Mouse (Mus musculus) lung, postnatal 25 days (tissue): ENCODE measurements around the gene Dop1a.
A peak's percentile ranks its signal among the peaks of the same experiment; 100 is the strongest.

ENCODE experiments used
- DNase-seq: peaks from one replicate; pipeline ENCODE4 v3.0.0; 2022; ENCODE audit warnings: low spot score

Dop1a gene

DNA sequence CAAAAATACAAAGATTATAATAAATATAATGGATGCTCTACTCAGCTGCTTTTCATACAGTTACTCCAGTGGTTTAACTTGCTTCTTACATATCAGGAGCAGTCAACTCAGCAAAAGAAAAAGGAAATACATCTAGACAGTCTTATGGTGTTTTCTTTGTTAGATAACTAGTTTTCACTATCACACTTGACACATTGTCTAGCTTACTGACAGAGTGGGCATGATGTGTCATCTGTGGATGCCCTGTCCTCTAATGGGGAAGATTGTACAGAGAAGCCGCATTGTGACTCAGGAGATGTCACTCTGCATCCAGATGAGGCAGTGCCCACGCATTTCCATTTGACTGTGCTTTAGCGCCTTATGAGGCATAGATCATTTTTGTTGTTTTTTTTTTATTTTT is 32.1 kb downstream of the Dop1a start:
- no peak for DNase-seq

DNA sequence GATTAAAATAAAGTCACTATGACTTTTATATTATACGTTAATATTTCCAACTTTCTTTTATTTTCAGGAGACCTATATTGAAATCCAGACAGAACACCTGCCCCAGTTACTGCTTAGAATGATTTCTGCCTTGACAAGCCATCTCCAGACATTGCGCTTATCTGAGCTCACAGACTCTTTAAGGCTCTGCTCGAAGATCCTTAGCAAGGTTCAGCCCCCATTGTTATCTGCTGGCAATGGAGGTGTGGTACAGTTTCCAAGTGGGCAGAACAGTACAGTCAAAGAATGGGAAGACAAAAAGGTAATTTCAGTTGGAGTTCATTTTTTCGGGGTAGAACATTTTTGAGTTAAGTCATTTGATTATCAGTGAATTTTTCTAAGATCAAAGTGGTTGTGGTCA is 40.5 kb downstream of the Dop1a start:
- DNase-seq, result no peak

DNA sequence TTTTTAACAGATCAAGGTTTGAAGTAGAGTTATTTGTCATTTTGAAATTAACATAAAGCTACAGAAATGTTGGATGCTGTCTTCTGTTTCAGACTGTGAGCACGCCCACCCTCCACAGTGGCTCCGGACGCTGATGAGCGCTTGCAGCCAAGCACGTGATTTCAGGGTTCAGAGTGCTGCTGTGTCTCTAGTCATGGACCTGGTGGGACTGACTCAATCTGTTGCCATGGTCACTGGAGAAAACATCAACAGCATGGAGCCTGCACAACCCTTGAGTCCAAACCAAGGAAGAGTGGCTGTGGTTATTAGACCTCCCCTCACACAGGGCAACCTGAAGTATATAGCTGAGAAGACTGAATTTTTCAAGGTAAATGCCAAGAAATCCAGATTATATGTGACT is 46.8 kb downstream of the Dop1a start:
- no peak for DNase-seq

DNA sequence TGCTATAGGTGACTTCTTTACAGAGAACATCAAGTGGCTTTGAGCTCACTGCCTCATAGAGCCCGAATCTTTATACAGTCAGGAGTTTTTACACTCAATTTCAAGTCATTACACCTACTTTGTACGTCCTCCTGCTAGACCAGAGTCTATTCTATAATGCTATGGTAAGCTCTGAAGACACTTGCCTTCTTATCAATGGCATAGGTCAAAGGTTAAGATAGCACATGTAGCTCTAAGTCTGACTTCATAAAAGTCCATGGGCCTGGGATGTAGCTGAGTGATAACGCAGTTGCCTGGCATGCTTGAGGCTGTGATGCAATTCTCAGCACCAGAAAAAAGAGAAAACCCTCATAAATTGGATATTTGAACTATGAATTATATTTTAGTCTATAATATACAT is 47.4 kb downstream of the Dop1a start:
- no peak for DNase-seq

DNA sequence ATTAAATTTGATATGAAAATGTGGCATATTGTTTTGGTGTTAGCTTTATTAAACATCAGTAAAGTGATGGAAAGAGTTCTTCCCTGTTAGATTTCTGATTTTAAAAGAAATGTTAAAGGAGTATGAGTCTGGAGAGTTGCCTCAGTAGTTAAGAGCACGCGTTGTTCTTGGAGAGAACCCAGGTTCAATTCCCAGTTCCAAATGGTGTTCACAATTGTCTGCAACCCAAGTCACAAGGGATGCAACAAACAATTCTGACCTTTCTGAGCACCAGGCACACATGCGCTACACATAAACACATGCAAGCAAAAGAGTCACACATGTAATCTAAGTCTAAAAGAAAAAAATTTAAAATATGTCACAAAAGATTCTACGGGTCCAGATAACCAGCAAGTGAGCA is 47.8 kb downstream of the Dop1a start:
- no peak for DNase-seq

DNA sequence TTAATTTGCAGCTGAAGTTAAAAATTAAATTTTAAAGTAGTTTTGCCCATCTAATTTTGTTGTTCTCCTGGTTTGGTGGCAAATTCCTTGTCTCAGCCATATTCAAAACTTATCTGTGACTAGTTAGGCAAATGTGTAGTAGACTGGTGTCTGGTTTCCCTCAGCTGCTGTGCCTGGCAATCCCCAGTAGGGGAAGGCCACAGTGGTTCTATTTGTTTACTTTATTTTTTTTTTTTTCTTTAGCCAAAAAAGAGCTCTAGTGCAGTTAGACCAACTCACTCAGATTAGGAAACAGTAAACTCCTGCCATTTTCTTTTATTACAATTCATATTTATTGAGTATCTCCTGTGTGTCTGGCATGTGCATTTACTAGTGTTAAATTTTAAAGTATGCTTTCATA is 55.4 kb downstream of the Dop1a start:
- DNase-seq, result no peak

DNA sequence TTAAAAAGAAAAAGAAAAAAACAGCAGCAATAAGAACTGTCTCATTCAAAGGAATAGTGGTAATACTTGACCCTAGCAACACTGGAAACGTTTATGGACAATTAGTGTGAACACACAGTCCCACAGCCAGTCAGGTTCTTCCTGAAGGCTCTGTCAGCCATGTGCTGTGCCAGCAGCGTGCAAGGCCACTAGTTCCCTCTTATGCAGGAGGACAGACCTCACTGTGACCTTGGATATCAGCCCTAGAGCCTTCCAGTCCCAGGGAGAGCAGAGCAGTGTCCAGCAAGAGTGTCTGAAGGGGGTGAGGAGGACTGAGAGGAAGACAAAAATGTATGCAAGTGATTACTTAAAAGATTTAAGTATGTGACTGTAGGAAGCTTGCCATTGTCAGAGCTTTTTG is 58.6 kb downstream of the Dop1a start:
- no peak for DNase-seq

DNA sequence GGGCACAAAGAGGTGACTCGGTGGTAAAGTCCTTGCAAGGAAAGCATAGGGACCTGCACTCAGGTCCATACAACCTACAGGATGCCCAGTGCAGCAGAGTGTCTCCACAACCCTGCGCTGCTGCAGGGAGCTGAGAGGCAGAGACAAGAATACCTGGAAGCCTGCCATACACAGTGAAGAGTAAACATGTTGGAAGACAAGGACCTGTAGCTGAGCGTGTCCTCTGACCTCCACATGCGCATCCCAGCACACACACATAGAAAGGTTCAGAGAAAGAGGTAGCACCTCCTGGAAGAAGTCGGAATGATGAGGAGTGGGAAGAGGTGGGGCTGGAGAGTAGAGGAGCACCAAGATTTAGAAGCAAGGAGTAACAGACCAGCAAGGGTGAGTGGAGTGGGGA is 67.1 kb downstream of the Dop1a start:
- DNase-seq, result no peak

DNA sequence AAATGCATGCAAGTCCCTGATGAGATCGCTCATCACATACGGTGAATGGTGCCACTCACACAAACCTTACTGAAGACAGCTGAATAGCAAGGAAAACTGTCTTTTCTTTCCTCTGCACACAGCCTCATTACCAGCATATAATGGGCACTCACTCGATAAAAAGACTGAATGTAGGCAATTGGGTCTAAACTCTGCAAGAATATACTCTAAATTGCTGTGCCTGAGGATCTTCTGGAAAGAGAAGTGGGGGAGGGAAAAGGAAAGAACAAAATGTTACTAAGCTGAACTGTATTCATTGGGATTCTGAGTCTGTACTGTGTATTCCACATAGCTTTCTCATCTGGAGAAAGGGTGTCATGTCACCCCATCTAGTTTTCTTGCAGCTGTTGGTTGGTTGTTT is 76.5 kb downstream of the Dop1a start:
- DNase-seq, result no peak

DNA sequence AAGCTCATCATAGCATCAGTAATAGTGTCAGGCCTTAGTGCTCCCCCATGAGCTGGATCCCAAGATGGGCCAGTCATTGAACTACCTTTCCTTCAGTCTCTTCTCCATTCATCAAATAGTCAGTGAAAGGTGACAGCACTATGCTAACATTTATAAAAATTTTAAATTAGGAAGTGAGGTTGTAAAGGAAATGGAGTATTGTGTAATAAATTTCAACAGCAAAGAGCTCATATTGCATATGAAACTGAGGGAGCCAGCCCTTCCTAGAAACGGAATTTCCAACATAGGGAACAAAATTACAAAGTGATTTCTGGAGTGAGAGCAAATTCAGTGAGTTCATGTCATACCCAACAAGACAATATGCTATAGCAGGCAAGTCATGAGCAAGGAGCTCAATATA is 77.6 kb downstream of the Dop1a start:
- DNase-seq, result no peak

DNA sequence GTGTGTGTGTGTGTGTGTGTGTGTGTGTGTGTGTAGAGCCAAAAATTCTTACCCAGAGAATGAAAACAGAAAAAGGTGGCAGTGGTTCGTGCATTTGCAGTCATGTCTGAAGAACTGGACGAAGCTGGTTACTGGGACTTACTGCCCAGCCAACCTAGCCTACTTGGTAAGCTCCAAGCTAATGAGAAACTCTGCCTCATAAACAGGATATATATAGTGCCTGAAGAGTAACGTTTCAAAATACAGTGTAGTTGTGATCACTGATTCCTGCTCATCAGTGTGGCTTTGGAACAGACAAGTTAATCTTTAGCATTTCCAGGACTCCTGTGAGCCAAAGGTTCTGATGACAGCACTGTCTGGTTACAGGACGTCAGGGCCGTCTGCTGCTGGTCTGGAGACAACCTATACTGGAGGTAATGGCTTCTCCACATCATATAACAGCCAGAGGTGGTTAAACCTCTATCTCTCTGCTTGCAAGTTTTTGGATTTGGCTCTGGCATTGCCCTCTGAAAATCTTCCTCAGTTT is 82.7 kb downstream of the Dop1a start:
- no peak for DNase-seq

DNA sequence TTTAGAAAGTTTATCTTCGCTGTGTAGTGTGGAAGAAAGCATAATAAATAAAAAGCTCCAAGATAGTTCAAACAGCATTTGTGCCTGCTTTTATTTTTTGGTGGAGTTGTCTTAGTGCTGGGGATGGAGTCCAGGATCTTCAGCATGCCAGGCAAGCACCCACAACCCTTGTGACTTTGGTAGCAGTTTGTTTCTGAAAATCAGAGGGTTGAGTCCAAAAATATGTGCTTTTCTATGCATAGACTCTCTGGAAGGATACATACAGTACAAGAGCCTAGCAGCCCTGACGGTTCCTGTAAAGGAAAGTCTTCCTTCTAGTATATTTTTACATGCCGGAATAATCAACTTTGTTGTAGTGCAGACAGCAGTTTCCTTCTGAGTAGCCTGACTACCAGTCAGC is 83.8 kb downstream of the Dop1a start:
- DNase-seq, result no peak

DNA sequence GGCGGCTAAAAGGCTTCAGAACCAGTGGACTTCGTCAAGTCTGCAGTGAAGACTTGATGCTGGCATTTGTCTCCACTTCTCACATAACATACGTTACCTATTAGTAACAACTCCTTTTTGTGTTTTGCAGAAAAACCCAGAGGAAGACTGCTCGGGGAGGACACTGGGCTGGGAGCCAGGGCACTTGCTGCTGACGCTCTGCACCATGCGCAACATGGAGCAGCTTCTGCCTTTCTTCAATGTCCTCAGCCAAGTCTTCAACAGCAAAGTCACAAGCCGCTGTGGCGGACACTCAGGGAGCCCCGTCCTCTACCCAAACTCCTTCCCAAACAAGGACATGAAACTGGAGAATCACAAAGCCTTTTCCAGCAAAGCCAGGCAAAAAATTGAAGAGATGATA is 86.9 kb downstream of the Dop1a start:
- DNase-seq, result no peak

DNA sequence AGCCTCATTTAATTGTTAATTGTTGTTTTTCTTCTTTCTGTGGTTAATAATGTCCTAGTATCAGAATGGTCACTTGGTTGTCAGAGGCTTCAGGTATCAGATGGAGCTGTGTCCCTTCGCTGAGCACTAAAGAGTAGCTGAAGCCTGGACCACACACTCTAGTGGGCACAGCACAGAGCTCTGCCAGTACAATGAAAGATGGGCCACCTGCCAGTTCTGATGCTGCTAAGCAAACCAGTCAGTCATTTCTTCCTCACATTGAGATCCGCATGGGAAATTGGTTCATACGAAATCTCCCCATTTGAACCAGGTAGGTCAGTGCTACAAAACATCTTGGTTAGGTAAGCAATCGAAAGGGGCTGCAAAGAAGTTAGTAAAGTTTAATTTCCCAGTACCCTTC is 87.7 kb downstream of the Dop1a start:
- DNase-seq, result no peak

DNA sequence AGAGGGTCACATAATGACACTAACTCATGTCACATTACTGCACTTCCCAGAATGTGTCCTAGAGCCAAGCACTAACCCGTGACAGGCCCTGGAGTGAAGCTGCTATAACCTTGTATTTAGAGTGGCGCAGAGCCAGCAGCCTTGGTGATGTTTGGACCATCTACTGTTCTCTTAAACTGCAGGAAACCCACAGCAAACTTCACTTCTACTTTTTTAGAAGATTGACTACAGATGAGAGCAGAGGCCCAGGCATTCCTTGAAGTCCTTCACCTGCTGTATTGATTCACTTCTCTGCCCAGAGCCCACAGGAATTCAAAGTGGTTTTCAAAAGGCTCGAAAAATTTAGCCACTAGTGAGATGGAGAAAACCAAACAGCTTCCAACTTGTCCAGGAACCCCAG is 93.6 kb downstream of the Dop1a start:
- peak; percentile 28 for DNase-seq

DNA sequence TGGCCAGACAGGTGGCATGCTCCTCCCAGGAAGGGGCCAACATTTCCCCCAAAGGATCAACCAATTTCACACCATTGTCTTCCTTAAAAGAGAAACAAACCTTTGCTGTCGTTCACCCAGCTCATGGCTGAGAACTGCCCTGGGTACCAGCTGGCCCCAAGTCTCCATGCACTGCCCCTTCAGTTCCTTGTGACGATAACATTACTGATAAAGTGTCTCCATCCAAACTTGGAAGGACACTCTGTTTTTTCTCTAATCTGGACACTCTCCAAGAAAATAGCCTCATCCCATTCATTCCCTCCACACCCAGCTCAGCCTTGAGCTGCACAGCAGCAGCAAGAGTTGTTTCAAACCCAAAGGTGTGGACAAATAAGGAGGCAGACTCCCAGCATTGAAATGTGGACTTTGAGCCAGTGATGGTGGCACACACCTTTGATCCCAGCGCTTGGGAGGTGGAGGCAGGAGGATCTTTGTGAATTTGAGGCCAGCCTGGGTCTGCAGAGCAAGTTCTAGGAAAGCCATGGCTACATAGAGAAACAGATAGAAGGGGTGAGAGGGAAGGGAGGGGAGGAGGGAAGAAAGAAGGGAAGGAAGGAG is 102.5 kb downstream of the Dop1a start:
- no peak for DNase-seq

DNA sequence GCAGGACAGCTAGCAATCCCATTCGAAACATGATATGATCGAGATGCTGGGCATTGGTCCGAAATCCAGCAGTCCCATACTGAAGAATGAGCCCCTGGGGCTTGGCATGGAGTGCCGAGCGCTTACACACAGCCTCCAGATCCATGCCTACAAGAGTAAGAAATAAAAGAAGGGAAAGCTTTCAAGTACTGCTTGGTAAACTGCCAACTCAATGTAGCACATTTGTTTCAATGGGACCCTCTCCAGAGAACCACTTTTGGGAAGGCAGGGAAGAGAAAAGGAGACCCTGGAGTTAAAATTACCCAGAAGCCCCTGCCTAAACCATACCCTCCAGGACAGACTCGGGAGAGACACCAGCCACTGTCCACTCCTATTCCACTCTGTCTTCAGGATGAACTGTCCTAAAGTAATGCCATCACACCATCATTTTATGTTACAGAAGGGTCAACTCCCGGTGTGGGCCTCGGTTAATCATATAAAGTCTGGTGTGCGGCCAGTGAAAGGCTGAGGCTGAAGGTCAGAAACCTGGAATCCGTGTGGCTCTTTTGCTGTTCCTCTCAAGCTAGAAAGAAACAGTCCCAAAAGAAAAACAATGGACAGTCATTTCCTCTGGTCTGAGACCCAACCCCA is 103.4 kb downstream of the Dop1a start:
- DNase-seq, result no peak

DNA sequence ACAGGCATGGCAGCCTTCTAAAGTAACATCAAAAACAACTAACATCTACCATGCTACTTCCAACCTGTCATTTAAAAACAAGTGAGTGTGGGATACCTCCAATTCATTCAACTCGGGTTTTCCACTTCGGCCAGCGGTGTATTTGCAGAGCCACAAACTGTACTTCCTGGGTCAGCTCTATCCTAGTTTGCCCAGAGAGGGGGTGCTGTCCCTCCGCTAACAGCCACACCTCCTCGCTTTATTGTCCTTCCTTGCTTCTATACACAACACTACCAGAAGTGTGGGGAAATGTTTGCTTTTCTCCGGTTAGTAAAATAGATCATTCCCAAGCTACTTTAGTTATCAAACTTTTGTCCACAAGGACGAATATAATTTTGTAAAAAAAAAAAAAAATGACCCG is 104.0 kb downstream of the Dop1a start:
- DNase-seq, result peak; percentile 14

DNA sequence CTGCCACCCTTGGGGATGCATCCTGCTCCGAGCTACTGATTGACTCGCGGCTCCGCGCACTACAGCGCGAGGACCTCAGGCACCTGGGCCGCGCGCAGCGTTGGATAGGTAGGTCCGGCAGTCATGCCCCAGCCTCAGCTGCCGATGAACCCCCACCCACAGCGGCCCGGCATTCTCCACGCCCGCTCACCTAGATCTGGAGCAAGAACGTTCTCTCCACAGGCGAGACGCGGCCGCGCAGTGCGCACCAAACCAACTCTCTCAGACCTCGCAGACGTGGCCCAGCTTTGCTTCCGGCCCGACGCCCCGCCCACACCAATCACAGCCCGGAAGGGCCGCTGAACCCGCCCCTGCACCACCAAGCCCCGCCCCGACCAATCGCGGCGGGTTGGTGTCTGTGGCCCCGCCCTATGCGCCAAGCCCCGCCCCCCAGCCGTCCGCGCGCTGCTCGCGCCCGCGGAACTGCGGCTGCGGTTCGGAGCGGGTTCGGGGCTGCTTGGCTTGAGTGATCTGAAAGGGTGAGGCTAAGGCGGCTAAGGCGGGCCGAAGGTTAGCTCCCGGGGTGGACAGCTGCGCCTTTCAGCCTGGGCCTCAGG is 104.7 kb downstream of the Dop1a start, which contains the start of the genes Pgm3 and Rwdd2a:
TSS of gene Pgm3 (minus strand) at position 303 of the 596 bp plus-strand sequence.
TSS of gene Rwdd2a (plus strand) at position 452 of the 596 bp plus-strand sequence.
- peak; percentile 95 for DNase-seq

DNA sequence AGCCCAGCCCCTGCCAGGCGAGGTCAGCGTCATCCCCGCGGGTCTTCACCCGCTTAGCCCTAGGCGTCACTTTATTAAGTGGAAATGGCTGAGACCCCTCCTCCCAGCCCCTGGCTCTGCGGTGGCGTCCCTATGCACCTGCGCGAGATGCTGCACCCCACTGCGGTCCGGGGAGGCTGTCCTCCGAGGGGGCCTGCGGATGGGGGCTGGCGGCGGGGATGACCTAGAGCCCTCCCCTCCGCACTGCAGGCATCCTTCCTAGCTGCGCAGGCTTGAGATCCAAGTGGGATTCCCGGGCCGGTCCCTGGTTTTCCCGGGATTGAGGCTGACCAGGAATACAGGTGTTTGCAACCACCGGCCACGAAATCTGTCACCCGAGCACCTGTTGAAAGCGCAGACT is 105.2 kb downstream of the Dop1a start:
- DNase-seq, result no peak

DNA sequence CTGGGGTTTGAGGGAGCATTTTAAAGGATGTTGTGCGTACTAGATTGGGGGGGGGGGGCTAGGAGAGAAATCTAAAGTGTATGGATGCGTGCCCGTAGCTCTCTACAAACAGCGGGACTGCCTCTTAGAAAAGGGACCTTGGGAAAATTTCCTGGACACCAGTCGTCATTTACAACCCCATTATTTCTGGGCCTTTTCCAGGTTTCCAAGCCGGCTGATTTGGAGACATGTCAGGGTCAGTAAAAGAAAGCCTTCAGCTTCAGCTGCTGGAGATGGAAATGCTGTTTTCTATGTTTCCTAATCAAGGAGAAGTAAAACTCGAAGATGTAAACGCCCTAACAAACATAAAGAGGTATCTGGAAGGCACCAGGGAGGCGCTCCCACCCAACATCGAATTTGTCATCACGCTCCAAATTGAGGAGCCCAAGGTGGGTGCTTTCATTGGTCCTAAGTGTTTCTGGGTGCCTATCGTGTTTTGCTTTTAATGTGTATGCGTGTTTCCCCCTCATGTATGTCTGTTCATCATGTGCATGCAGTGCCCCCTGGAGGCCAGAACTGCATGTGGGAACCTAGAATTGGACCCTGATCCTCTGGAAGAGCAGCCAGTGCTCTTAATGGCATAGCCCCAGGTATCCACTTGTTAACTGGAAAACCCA is 105.8 kb downstream of the Dop1a start:
- peak; percentile 82 for DNase-seq

DNA sequence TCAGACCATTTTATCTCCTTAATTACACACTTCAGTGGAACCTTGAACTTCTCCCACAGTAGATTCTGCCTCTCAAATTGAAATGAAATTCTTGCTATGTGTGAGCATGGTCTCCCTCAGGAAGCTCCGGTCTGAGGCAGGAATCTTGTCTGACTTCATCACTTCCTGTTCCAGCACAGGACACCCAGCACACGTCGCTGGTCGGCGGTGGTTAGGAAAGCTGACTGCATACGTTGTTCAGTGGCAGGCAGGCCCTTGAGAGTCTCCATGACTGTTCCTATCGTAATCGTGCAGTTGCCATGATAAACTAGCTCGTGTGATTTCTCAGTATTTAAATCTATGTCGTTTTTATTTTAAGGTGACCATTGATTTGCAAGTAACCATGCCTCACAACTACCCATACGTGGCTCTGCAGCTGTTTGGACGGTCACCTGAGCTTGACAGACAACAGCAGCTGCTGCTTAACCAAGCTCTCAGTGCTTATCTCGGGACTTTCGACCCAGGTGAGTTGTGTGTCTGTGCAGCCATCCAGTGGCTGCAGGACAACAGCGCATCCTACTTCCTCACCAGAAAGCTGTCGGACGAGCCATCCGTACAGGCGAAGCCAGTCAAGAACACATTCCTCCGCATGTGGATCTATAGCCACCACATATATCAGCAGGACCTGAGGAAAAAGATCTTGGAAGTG is 106.8 kb downstream of the Dop1a start:
- DNase-seq, result no peak
